Mouse (Mus musculus) left cerebral cortex, adult 2 months (tissue): Measurements from ENCODE around the gene Gm10031. TPM values are rescaled to one million over a fixed set of nuclear protein-coding genes. Genes with fewer than 3 reads are reported as not detected.
"Not testable (repeated sequence)": the region's sequence is repeated elsewhere in the genome, so short reads cannot be mapped to it uniquely, and the experiment has no call there.

Source experiments
- DNase-seq, 2 experiments: peaks; one replicate each; pipeline ENCODE4 v3.0.0; 2021 to 2022; ENCODE audit warnings: low spot score in 2 of 2, mixed read lengths in 1 of 2; ENCODE audit errors: extremely low spot score in 1 of 2
- H3K27ac ChIP-seq: fragments of 200-600 bp; 2 replicates; pipeline ENCODE4 v1.8.1; 2022
- H3K4me3 ChIP-seq: fragments of 200-600 bp; 2 replicates; pipeline ENCODE4 v1.8.1; 2022
- CTCF ChIP-seq: fragments of 200-600 bp; IDR thresholded peaks from 2 replicates; pipeline ENCODE4 v1.8.1; 2022; ENCODE audit warnings: antibody characterized with exemption, mild to moderate bottlenecking, moderate library complexity
- intact Hi-C: fragments of 180-260 bp; cut with DNase I; formaldehyde crosslinking; loops from one replicate; pipeline ENCODE4 v1.15.1; 2025
- total RNA-seq, 2 experiments: library from RNA; stranded (reverse); gene quantifications; 2 replicates each; pipeline ENCODE4 v1.2.3; 2021

Gm10031 gene
- total RNA-seq, 2 experiments from 2014 or later = 43.3 to 44.5 TPM

DNA sequence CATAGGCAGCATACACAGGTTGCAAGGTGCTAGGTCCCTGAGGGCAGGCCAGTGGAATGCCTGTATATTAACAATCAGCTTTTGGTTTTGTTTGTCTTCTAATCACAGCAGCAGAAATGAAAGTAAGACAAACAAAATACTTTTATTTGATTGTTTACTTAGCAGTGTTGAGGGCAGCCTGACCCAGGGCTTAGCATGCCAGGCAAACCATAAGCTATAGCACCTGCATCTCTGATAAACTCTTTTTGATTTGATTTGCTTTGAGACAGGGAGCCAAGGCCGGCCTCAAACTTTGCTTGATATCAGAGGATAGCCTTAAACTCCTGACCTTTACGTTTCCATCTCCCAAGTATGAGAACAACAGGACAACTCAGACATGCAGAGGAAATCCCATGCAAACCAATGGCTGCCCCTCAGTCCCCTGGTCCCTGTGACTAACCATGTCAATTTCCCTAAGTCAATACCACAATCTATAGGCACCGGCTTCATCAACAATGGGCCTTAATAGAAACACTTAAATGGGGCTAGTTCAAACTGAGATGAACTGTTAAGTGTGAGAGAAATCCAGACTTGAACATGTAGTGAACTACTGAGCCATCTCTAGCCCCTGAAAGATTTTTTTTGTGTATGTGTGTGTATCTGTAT, 3.6 kb upstream of the Gm10031 start:
- Histone ChIP-seq H3K27ac (no peak overlapping the region), H3K4me3 (no peak overlapping the region)
- DNase-seq = no peak
- TF ChIP-seq CTCF = no peak
- intact Hi-C loops = no loop called here

DNA sequence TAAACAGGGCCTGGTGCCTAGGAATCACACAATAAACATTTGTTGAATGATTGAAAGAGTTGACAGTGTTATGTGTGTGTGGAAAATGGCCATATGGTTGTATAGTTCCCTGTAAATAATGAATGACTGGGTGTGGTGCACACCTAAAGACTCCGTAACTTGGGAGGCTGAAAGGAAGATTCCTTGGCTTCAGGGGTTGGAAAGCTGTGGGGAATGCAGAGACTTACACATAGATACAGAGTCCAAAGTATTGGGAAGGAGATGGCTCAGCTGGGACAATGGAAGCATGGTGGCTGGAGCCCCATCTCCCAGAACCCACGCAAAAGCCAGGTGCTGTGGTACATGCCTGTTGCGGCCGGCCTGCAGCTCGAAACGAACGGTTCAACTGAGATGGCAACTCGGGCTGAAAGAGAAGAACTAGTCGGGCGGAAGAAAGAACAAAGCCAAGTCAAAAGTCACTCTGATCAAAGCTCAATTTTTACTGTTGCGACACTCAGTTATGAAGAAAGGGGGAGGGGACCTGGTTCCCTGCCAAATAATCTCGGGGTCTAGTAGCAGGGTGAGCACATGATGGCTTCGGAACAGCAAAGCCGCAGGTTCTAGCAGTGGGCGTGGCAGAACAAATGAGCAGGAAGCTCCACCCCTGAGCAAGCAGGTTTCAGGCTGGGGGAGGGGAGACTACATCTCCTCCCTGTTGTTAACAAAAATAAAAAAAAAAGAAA, 1.9 kb upstream of the Gm10031 start:
- no peak overlapping the region for H3K4me3 ChIP-seq
- DNase-seq = no peak
- intact Hi-C loops = no loop called here
- no peak for TF ChIP-seq CTCF
- H3K27ac ChIP-seq = no peak overlapping the region

DNA sequence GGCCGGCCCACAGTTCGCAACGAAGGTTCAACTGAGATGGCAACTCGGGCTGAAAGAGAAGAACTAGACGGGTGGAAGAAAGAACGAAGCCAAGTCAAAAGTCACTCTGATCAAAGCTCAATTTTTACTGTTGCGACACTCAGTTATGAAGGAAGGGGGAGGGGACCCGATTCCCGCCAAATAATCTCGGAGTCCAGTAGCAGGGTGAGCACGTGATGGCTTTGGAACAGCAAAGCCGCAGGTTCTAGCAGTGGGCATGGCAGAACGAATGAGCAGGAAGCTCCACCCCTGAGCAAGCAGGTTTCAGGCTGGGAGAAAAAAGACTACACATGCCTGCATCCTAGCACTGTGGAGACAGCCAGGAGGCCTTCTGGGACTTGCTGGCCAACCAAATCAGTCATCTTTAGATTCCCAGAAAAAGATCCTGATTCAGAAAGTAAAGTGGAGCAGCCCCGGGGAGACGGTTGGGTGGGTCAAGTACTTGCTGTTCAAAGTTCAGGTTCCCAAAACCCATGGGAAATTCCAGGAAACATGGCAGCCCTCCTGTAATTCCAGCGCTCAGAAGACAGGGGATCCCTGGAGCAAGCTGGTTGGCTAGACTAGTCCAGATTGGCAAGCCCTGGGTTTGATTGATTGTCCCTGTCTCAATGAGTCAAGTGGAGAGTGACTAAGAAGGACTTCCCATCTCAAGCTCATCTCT, 8.8 kb downstream of the Gm10031 start:
- H3K27ac ChIP-seq, DNase-seq, intact Hi-C loops, H3K4me3 ChIP-seq: not testable (repeated sequence)

DNA sequence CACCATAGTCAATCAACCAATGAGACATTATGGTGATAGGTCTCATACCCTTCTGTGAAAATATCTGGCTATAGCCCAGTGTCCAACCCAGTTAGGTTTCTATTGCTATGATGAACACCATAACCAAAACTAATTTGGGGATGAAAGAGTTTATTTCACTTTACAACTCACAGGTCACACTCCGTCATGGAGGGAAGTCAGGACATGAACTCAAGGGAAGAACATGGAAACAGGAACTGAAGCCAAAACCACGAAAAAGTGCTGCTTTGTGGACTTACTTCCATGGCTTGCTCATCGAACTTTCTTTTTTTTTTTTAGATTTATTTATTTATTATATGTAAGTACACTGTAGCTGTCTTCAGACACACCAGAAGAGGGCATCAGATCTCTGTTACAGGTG, 9.7 kb downstream of the Gm10031 start:
- intact Hi-C loops = no loop called here
- H3K4me3 ChIP-seq = no peak overlapping the region
- no peak for TF ChIP-seq CTCF
- H3K27ac ChIP-seq = no peak overlapping the region
- DNase-seq = no peak

DNA sequence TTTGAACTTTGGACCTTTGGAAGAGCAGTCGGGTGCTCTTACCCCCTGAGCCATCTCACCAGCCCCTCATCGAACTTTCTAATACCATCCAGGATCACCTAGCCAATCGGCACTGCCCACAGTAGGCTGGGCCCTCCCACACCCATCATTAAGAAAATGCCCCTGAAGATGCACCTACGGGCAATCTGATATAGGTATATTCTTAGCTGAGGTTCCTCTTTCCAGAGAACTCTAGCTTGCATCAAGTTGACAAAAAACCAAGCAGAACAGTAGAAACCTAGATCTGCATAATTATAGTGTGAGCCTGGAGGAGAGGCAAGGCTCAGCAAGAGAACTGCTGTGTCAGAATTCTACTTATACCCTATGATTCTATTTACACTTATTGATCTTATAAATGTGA, 10.1 kb downstream of the Gm10031 start:
- Histone ChIP-seq H3K4me3 (no peak overlapping the region), H3K27ac (no peak overlapping the region)
- intact Hi-C loops = no loop called here
- TF ChIP-seq CTCF = no peak
- DNase-seq = no peak

DNA sequence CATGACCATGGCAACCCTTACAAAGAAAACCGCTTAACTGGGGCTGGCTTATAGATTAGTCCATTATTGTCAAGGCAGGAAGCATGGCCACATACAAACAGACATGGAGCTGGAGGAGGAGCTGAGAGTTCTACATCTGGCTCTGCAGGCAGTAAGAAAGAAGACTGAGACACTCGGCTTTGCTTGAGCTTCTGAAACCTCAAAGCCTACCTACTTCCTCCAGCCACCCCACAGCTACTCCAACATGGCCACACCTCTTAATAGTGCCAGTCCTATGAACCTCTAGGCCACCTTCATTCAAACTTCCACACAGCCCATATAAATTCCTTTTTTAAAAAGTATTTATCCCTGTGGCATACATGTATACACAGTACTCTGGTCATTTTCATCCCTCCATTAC, 13.2 kb downstream of the Gm10031 start:
- intact Hi-C loops = no loop called here
- TF ChIP-seq CTCF = no peak
- Histone ChIP-seq H3K4me3 (no peak overlapping the region), H3K27ac (no peak overlapping the region)
- no peak for DNase-seq

DNA sequence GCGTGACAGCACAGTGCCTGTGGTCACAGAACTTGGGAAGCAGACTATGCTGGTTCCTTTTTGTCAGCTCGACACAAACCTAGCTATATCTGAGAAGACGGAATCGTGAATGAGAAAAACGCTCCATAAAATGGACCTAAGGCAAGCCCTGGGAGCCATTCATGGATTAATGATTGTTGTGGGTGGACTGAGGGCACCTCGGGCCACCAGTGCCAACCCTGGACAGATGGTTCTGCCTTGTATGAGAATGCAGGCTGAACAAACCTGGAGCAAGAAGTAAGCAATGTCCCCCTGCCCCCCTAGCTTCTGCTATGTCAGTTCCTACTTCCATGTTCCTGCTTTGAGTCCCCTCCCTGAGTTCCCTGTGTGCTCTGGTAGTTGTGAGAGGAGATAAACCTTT, 13.9 kb downstream of the Gm10031 start:
- H3K4me3 ChIP-seq = no peak overlapping the region
- intact Hi-C loops = loop anchor here (2.0 kb wide), 1 partner anchor 95 kb away; no protein-coding TSS in a partner anchor
- no peak for DNase-seq
- no peak overlapping the region for H3K27ac ChIP-seq
- TF ChIP-seq CTCF = no peak

- DNase-seq = no peak
- peak; percentile 61 for TF ChIP-seq CTCF
- Histone ChIP-seq H3K4me3 (no peak overlapping the region), H3K27ac (no peak overlapping the region)
- intact Hi-C loops = loop anchor here (2.0 kb wide), 1 partner anchor 94 kb away; no protein-coding TSS in a partner anchor
Observed at GRCm38 (mm10) chr1:156538382-156538781, 14.6 kb downstream of the Gm10031 start.

DNA sequence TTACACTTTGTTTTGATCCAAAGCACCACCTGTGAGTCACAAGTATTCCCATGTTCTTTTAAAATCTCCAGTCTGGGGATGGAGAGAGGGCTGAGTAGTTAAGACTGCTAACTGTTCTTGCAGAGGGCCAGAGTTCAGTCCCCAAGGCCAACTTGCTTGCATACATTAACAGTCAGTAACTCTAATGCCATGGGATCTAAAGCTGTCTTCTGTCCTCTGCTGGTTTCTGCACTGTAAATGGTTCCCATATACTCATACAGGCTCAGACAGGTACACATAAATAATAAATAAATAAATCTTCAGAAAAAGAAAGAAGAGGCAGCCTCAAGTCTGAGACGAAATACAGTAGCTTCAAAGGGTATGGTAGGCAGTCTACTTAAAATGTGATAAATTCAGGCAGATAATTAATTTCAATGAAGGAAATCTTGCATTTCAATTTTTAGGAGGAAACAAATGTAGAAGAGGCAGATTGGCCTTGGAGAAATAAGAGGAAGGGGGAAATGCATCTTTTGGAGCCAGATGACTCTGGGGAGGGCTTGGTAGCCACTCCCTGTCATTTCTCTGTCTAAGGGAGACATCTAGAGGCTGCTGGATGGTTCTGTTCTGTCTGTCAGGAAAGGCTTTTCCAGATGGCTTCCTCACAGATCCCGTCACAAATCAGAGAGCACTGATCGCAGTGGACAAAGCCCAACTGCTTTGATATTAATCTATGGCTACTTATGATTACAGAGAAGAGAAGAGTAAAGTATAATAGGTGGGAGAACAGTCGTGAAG, 16.2 kb downstream of the Gm10031 start:
- intact Hi-C loops = loop anchor here (1.0 to 5.0 kb wide), 4 partner anchors 93 to 453 kb away; no protein-coding TSS in a partner anchor
- no peak overlapping the region for H3K27ac ChIP-seq
- no peak overlapping the region for H3K4me3 ChIP-seq
- peak; percentile 63 for TF ChIP-seq CTCF
- peak in 1 of 2 experiments; percentile 13 for DNase-seq

GRCm38 (mm10) chr1:156543999-156544398, 20.2 kb downstream of the Gm10031 start:
- H3K27ac ChIP-seq = no peak overlapping the region
- no peak for DNase-seq
- no peak for TF ChIP-seq CTCF
- intact Hi-C loops = loop anchor here (5.0 kb wide), 1 partner anchor 457 kb away; no protein-coding TSS in a partner anchor
- H3K4me3 ChIP-seq = no peak overlapping the region
